Mouse (Mus musculus) stomach, postnatal 0 days (tissue): ENCODE measurements around the gene Bcar3. TPM values are rescaled to one million over a fixed set of nuclear protein-coding genes. Genes with fewer than 3 reads are reported as not detected.

ENCODE experiments used
- ATAC-seq: fragments of 200-750 bp; cut with Nextera tagmentation; 2 replicates; pipeline ENCODE4 v1.8.0; 2017; ENCODE audit not compliant: low FRiP score, low TSS enrichment
- DNase-seq: peaks from one replicate; pipeline ENCODE4 v3.0.0-alpha.2; 2016; ENCODE audit warnings: low spot score
- H3K27ac ChIP-seq: fragments of 300-500 bp; sonication (generic); replicated peaks from 2 replicates; pipeline ENCODE4 v1.5.1; 2014; ENCODE audit warnings: mild to moderate bottlenecking, control low read depth
- H3K27me3 ChIP-seq: fragments of 300-500 bp; sonication (generic); 2 replicates; pipeline ENCODE4 v1.6.1; 2014; ENCODE audit warnings: low read length; ENCODE audit not compliant: control insufficient read depth, insufficient read depth
- H3K36me3 ChIP-seq: fragments of 300-500 bp; sonication (generic); 2 replicates; pipeline ENCODE4 v1.6.1; 2014; ENCODE audit warnings: low read length, mixed read lengths; ENCODE audit not compliant: control insufficient read depth, insufficient read depth
- H3K4me1 ChIP-seq: fragments of 300-500 bp; sonication (generic); replicated peaks from 2 replicates; pipeline ENCODE4 v1.6.1; 2014; ENCODE audit warnings: antibody characterized with exemption; ENCODE audit not compliant: control insufficient read depth, insufficient read depth
- H3K4me2 ChIP-seq: fragments of 300-500 bp; sonication (generic); replicated peaks from 2 replicates; pipeline ENCODE4 v1.6.1; 2014; ENCODE audit warnings: low read depth, mild to moderate bottlenecking, control low read depth, moderate library complexity
- H3K4me3 ChIP-seq: fragments of 300-500 bp; sonication (generic); 2 replicates; pipeline ENCODE4 v1.5.1; 2014; ENCODE audit warnings: low read depth, low read length, control low read depth
- H3K9ac ChIP-seq: fragments of 300-500 bp; sonication (generic); 2 replicates; pipeline ENCODE4 v1.6.1; 2014; ENCODE audit warnings: mild to moderate bottlenecking, low read length, control low read depth, mixed read lengths
- H3K9me3 ChIP-seq: fragments of 300-500 bp; sonication (generic); 2 replicates; pipeline ENCODE4 v1.6.1; 2016; ENCODE audit warnings: low read length; ENCODE audit not compliant: control insufficient read depth
- CTCF ChIP-seq: IDR thresholded peaks from 2 replicates; pipeline ENCODE4 v1.5.1; 2016; ENCODE audit warnings: antibody characterized with exemption, low read depth, mild to moderate bottlenecking, moderate library complexity
- EP300 ChIP-seq: optimal IDR thresholded peaks from 2 replicates; pipeline ENCODE3; 2016; ENCODE audit warnings: antibody characterized with exemption
- WGBS: fragments of 180-500 bp; shearing (Covaris S2); extraction: QIAGEN DNeasy Blood & Tissue Kit; methylation state at CpG from one replicate; pipeline ENCODE4 v1.1.7; 2014; 5-methylcytosine and 5-hydroxymethylcytosine counted together
- polyA plus RNA-seq: library from polyadenylated mRNA; unstranded; fragments of >200 nt; fragmentation: Nextera tagmentation; extraction: Ambion mirVana; gene quantifications from 2 replicates; pipeline ENCODE4 v1.2.1, GENCODE M21; 2015

Bcar3 gene
- polyA plus RNA-seq, 1 experiment from 2014 or later = 12.6 TPM

DNA sequence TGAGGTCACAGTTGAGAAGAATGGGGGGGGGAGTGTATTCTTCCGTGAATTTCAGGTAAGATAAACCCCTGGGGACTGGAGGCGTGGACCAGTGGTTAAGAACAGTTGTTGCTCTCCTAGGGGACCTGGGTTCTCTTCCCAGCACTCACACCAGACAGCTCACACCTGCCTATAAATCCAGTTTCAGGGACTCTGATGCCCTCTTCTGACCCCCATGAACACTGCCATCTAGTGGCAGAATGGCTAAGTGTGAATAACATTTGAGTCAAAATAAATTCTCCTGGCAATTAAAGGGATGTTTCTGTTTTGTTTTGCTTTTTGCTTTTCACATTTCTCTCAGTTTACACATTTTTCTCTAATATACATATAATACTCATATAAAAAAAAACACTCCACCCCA lies 174.0 kb downstream of the Bcar3 start:
- Histone ChIP-seq H3K4me1 (no peaks in the 10 kb centered on the region), H3K9me3 (no peaks in the 10 kb centered on the region), H3K36me3 (no peaks in the 10 kb centered on the region), H3K4me2 (no peak overlapping the region), H3K27me3 (no peaks in the 10 kb centered on the region), H3K27ac (no peak overlapping the region), H3K9ac (no peak overlapping the region), H3K4me3 (no peak overlapping the region)
- 66% methylated on average over 2 of the region's 2 CpGs for WGBS
- DNase-seq = no peak
- no peak for ATAC-seq
- no peak for TF ChIP-seq EP300
- TF ChIP-seq CTCF = peak; percentile 78

DNA sequence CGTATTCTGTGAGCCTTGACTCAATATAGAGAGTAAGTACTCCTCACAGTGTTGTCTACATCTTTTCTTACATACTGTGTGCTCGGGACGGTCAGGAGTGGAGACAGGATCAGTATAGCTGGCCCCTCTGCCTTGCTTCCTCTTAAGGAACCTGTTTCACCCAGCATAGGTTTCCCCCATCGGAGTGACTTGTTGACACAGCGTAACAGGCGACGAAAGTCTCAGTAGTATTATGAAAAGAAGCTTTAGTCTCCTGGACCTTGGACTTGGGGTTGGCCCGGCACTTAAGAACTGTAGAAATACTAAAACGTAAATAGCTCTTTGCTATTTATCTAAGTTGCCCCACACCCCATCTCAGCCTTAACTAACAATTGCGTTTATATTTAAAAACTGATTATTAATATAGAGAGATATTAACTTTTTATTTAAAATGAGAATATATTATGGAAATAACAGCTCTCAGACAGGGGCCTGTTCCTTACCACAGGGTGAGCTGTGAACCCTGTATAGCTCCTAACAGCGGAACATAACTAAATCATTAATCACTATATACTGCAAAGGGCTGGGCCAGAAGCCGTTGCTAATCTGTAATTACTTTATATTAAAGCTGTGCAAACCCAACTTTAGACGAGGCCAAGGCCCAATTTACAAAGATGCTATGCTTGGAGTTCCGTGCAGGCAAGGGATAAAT lies 176.5 kb downstream of the Bcar3 start:
- Histone ChIP-seq H3K4me2 (0 out of 2 replicates have a peak overlapping the region, but pooled peaks have one; percentile 0), H3K9ac (no peak overlapping the region), H3K27ac (peak overlapping the region; percentile 72), H3K4me1 (peaks cover 3% of the 10 kb centered on the region; the same call in 1 of the 2 replicates), H3K9me3 (no peaks in the 10 kb centered on the region), H3K27me3 (no peaks in the 10 kb centered on the region), H3K36me3 (no peaks in the 10 kb centered on the region), H3K4me3 (no peak overlapping the region)
- peak; percentile 82 for ATAC-seq
- DNase-seq = peak; percentile 56
- TF ChIP-seq CTCF = no peak
- no peak for TF ChIP-seq EP300
- WGBS = 55% methylated on average over 14 of the region's 14 CpGs

- Histone ChIP-seq H3K4me1 (peaks cover 3% of the 10 kb centered on the region; the same call in 1 of the 2 replicates), H3K9me3 (no peaks in the 10 kb centered on the region), H3K4me2 (no peak overlapping the region), H3K36me3 (no peaks in the 10 kb centered on the region), H3K27me3 (no peaks in the 10 kb centered on the region), H3K4me3 (no peak overlapping the region), H3K9ac (no peak overlapping the region), H3K27ac (peak overlapping the region; percentile 72)
- DNase-seq = peak; percentile 51
- WGBS = 53% methylated on average over 12 of the region's 12 CpGs
- peak; percentile 28 for ATAC-seq
- TF ChIP-seq EP300 (no peak), CTCF (no peak)
Observed at GRCm38 (mm10) chr3:122471017-122471721, 177.2 kb downstream of the Bcar3 start.

DNA sequence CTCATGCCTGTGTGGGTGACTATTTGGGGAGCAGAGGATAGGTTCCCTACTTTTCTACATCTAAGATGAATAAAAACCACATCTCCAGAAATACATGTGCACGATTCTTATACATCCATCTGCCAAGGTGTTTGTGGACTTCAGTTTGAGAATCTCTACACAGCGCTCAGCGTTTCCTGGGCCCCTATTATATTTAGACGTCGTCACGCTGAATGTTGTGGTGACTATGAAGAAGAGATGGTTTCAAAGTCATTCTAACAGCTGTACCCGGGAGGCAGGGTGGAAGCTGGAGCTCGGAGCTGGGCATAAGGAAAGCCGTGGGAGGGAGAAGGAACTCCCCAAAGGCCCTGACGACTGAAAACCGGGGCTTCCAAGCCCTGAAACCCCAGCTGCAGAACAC lies 178.5 kb downstream of the Bcar3 start:
- no peaks in the 10 kb centered on the region for H3K27me3 ChIP-seq
- no peak for ATAC-seq
- H3K9ac ChIP-seq = no peak overlapping the region
- no peaks in the 10 kb centered on the region for H3K9me3 ChIP-seq
- 87% methylated on average over 11 of the region's 11 CpGs for WGBS
- no peak for DNase-seq
- peaks cover 3% of the 10 kb centered on the region; the same call in 1 of the 2 replicates for H3K4me1 ChIP-seq
- H3K36me3 ChIP-seq = no peaks in the 10 kb centered on the region
- no peak overlapping the region for H3K27ac ChIP-seq
- H3K4me3 ChIP-seq = no peak overlapping the region
- TF ChIP-seq EP300 (no peak), CTCF (no peak)
- no peak overlapping the region for H3K4me2 ChIP-seq

DNA sequence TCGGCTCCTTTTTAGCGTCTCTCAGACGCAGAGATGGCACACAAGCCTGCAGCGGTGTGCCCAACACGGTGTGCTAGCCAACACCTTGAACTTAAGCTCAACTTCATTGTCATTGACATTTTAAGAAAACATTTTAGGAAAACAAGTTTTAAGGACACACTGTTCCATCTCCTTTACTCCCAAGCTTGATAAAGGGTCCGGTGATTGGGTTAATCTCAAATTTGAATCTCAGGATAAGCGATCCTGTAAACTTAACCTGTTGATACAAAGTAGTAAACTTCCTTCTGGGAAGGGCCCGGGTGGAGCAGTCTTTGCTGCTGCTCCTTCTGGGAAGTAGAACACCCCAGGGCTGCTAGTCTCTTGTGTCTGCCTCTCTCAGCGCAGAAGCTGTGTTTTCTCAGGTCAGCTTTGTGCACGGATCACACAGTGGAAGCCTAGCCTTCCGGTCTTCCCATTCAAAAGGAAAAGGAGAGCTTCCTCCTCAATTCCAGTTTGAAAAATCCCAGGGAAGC lies 179.6 kb downstream of the Bcar3 start:
- Histone ChIP-seq H3K9ac (no peak overlapping the region), H3K4me3 (no peak overlapping the region), H3K27me3 (no peaks in the 10 kb centered on the region), H3K27ac (peak overlapping the region; percentile 80), H3K4me2 (0 out of 2 replicates have a peak overlapping the region, but pooled peaks have one; percentile 0), H3K9me3 (no peaks in the 10 kb centered on the region), H3K4me1 (peaks cover 3% of the 10 kb centered on the region; the same call in 1 of the 2 replicates), H3K36me3 (no peaks in the 10 kb centered on the region)
- TF ChIP-seq EP300 (no peak), CTCF (no peak)
- WGBS = 62% methylated on average over 11 of the region's 11 CpGs
- ATAC-seq = no peak
- peak; percentile 30 for DNase-seq

DNA sequence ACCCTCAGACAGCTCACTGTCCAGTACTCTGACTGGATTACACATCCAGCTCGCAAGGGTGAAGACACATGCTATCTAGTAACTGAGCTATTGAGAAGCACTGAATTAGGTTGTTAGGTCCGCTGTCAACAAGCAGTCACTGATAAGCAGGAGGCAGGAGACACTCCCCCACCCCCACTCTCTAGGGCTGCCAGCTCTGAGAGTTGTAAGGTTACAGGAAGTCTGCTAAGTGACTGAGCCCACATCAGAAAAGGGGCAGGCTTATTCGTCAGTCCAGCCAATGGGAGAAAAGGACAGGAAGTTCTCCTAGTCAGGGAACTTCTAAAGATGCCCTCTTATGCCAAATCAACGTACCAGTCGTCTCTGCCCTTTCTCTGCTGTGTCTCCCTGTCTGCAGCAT lies 180.1 kb downstream of the Bcar3 start:
- TF ChIP-seq EP300 (no peak), CTCF (no peak)
- Histone ChIP-seq H3K9me3 (no peaks in the 10 kb centered on the region), H3K9ac (no peak overlapping the region), H3K4me3 (no peak overlapping the region), H3K4me2 (0 out of 2 replicates have a peak overlapping the region, but pooled peaks have one; percentile 0), H3K4me1 (peaks cover 3% of the 10 kb centered on the region; the same call in 1 of the 2 replicates), H3K27ac (peak overlapping the region; percentile 80), H3K36me3 (no peaks in the 10 kb centered on the region), H3K27me3 (no peaks in the 10 kb centered on the region)
- DNase-seq = peak; percentile 76
- 28% methylated on average over 5 of the region's 5 CpGs for WGBS
- ATAC-seq = peak; percentile 65
